Mouse (Mus musculus): ENCODE results near the gene AI854703.

DNA sequence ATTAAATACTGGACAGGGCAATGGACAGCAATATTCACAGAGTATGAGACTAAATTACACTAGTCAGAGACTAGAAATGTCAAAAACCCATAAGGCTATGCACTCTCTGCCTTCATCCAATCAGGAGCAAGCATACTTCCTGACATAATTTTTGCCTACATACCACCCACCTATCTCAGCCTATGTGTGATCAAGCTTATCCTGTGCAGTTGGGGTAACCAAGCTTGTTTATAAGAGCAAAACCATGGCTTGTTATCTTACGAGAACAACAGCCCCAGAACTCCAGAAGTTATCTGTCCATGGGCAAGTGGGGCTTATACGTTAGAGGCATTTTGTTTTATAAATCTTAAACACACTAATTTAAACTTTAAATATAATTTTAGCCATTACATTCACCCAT is 8.5 kb downstream of the AI854703 start:
- TF ChIP-seq CHD2 (IDR thresholded peaks at IDR 0.05; ENCODE audit: low read depth, low read length) = no peak
- no peak for TF ChIP-seq HCFC1 (IDR thresholded peaks at IDR 0.05; ENCODE audit: borderline replicate concordance, insufficient read depth, low read length)
- no peak for TF ChIP-seq ZNF384 (IDR thresholded peaks at IDR 0.05; ENCODE audit: low read depth, low read length)
